Mouse (Mus musculus): Measurements from ENCODE around the gene Ctbp1. TPM values are rescaled to one million over a fixed set of nuclear protein-coding genes. Genes with fewer than 3 reads are reported as not detected.

Gene Ctbp1
- polyA plus RNA-seq, 1 experiment from 2014 or later, result 91.1 TPM

DNA sequence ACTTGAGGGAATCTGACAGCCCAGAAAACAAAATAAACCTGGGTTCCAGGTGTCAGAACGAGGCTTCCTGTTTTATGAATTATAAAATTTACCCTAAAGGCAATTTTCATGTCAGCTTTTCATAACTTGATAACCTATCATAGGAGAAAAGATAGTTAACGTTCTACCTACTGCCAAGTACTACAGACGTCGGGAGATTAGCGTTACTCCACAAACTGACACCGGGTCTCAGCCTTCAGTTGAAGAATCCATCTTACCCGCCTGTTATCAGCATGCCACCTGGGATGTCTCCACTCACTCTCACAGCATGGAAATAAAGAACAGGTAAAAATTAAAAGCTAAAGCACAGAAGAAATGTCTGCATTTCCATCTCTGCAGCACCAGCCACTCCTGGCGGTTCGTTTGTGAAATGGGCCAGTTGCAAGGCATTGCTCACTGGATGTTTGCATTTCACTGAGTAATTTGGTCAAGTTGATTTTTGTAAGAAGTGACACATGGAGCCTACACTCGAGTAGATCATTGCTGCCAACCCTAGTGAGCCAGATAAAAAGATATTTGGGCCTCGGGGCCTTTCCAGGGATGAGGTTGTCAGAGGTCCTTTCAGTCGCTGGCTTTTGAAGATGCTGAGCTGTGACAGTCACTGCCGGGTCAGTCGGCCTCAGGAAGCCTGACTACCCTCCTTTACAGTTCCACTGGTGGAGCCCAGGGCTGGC is 66.1 kb downstream of the Ctbp1 start:
- 58% methylated on average over 14 of the region's 14 CpGs for WGBS (ENCODE audit: insufficient replicate concordance)
- no peak for ATAC-seq
- Histone ChIP-seq H3K27ac (ENCODE audit: low read depth) (no peak overlapping the region), H3K9ac (replicated peaks) (no peak overlapping the region), H3K4me3 (ENCODE audit: low read depth, low read length) (no peak overlapping the region), H3K9me3 (ENCODE audit: low read length) (no peaks in the 10 kb centered on the region), H3K36me3 (replicated peaks; ENCODE audit: insufficient read depth, low read length) (no peaks in the 10 kb centered on the region), H3K4me2 (ENCODE audit: low read depth, low read length) (no peak overlapping the region), H3K27me3 (ENCODE audit: insufficient read depth, low read length) (no peaks in the 10 kb centered on the region), H3K4me1 (ENCODE audit: insufficient read depth) (no peaks in the 10 kb centered on the region)
- TF ChIP-seq EP300 (IDR thresholded peaks at IDR 0.05; ENCODE audit: low read depth) (no peak), CTCF (IDR thresholded peaks at IDR 0.05; ENCODE audit: low read depth) (no peak)
- no peak for DNase-seq

DNA sequence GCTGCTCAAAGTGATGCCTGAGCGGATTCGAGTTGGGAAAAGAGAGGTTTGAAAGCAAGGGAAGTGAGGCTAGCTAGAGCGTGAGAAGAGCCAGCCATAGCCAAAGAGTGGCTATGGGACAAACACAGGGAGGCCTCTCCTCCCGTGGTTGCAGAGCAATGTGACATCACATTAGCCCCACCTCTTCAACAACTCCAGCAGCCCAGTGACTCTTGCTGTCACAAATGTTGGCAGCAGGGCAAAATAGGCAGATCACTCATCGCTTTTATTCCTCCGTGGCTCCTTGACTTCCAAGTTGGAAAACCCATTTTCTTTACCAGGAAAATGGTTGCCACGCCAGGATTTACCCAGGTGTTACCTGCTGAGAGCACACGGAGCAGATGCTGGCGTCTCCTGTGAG is 67.7 kb downstream of the Ctbp1 start:
- Histone ChIP-seq H3K4me1 (ENCODE audit: insufficient read depth) (no peaks in the 10 kb centered on the region), H3K27ac (ENCODE audit: low read depth) (no peak overlapping the region), H3K4me2 (ENCODE audit: low read depth, low read length) (no peak overlapping the region), H3K27me3 (ENCODE audit: insufficient read depth, low read length) (no peaks in the 10 kb centered on the region), H3K9me3 (ENCODE audit: low read length) (no peaks in the 10 kb centered on the region), H3K9ac (replicated peaks) (no peak overlapping the region), H3K4me3 (ENCODE audit: low read depth, low read length) (no peak overlapping the region), H3K36me3 (replicated peaks; ENCODE audit: insufficient read depth, low read length) (no peaks in the 10 kb centered on the region)
- no peak for DNase-seq
- 62% methylated on average over 9 of the region's 9 CpGs for WGBS (ENCODE audit: insufficient replicate concordance)
- TF ChIP-seq EP300 (IDR thresholded peaks at IDR 0.05; ENCODE audit: low read depth) (no peak), CTCF (IDR thresholded peaks at IDR 0.05; ENCODE audit: low read depth) (no peak)
- no peak for ATAC-seq

DNA sequence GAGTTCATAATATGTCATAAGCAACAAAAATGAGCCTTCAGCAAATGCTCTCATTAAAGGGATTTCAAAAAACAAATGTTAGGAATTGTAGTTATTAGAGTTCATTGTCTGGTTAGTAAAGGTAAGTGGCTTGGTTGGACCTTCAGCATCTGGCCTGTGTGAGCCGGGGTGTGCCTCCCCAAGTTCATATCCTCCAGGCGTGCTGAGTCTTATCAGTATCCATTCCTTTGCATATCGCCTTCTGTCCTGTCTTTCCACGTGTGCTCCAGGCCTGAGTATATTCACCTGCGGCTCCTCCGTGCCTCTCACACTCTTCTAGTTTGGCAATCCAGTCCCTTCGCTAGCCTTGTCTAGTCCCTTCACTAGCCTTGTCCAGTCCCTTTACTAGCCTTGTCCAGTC is 68.5 kb downstream of the Ctbp1 start:
- Histone ChIP-seq H3K4me1 (ENCODE audit: insufficient read depth) (no peaks in the 10 kb centered on the region), H3K9me3 (ENCODE audit: low read length) (no peaks in the 10 kb centered on the region), H3K36me3 (replicated peaks; ENCODE audit: insufficient read depth, low read length) (no peaks in the 10 kb centered on the region), H3K27me3 (ENCODE audit: insufficient read depth, low read length) (no peaks in the 10 kb centered on the region), H3K9ac (replicated peaks) (no peak overlapping the region), H3K4me3 (ENCODE audit: low read depth, low read length) (no peak overlapping the region), H3K27ac (ENCODE audit: low read depth) (no peak overlapping the region), H3K4me2 (ENCODE audit: low read depth, low read length) (no peak overlapping the region)
- no peak for DNase-seq
- ATAC-seq, result no peak
- WGBS (ENCODE audit: insufficient replicate concordance), result 65% methylated on average over 7 of the region's 7 CpGs
- TF ChIP-seq EP300 (IDR thresholded peaks at IDR 0.05; ENCODE audit: low read depth) (no peak), CTCF (IDR thresholded peaks at IDR 0.05; ENCODE audit: low read depth) (no peak)

DNA sequence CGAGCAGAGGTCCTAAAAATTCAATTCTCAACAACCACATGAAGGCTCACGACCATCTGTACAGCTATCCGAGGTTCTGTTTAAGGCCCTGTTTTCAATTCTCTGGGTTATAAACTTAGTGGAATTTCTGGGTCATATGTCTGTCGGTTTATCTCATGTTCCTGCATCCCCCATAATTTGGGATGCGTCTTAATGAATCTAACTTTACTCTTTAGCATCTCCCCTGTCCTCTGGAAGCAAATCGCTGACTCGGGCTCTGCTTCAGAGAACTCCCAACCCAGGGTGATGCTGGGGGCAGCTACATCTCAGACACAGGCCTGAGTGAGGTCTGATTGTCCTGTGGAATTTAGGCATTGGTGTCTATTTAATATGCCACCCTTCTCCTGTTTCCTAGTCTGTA is 70.5 kb downstream of the Ctbp1 start:
- 69% methylated on average over 7 of the region's 7 CpGs for WGBS (ENCODE audit: insufficient replicate concordance)
- Histone ChIP-seq H3K4me3 (ENCODE audit: low read depth, low read length) (no peak overlapping the region), H3K9ac (replicated peaks) (no peak overlapping the region), H3K27ac (ENCODE audit: low read depth) (no peak overlapping the region), H3K4me2 (ENCODE audit: low read depth, low read length) (peak overlapping the region; percentile 65; the same call in 1 of the 2 replicates), H3K36me3 (replicated peaks; ENCODE audit: insufficient read depth, low read length) (no peaks in the 10 kb centered on the region), H3K9me3 (ENCODE audit: low read length) (no peaks in the 10 kb centered on the region), H3K27me3 (ENCODE audit: insufficient read depth, low read length) (no peaks in the 10 kb centered on the region), H3K4me1 (ENCODE audit: insufficient read depth) (no peaks in the 10 kb centered on the region)
- TF ChIP-seq EP300 (IDR thresholded peaks at IDR 0.05; ENCODE audit: low read depth) (no peak), CTCF (IDR thresholded peaks at IDR 0.05; ENCODE audit: low read depth) (no peak)
- no peak for DNase-seq
- no peak for ATAC-seq

DNA sequence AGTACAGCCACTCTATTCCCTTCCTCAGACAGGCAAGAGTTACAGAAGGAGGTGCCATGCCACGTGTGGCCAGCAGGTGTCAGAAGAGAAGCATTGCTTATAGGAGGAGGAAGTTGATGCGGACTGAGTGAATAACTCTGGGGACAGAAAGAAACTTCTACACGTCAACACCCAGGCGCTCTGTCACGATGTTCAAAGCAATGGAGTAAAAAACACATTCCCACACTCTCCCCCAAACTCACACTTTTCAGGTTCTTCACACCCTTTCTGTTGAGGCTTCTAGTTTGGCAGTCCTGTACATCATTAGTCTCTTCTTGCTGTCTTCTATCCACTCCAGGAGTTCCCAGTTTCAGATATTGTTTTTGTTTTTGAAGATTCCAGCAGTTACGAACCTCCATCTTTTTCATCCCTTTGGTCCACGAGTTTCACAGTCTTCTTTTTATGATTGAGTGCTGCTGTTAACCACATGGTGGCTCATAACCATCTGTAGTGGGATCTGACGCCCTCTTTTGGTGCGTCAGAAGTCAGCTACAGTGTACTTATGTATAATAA is 71.0 kb downstream of the Ctbp1 start:
- Histone ChIP-seq H3K27ac (ENCODE audit: low read depth) (no peak overlapping the region), H3K9ac (replicated peaks) (no peak overlapping the region), H3K4me1 (ENCODE audit: insufficient read depth) (no peaks in the 10 kb centered on the region), H3K4me2 (ENCODE audit: low read depth, low read length) (peak overlapping the region; percentile 65), H3K9me3 (ENCODE audit: low read length) (no peaks in the 10 kb centered on the region), H3K36me3 (replicated peaks; ENCODE audit: insufficient read depth, low read length) (no peaks in the 10 kb centered on the region), H3K27me3 (ENCODE audit: insufficient read depth, low read length) (no peaks in the 10 kb centered on the region), H3K4me3 (ENCODE audit: low read depth, low read length) (no peak overlapping the region)
- 13% methylated on average over 9 of the region's 9 CpGs for WGBS (ENCODE audit: insufficient replicate concordance)
- DNase-seq (peak; percentile 85), ATAC-seq (peak; percentile 74)
- peak; percentile 99 for TF ChIP-seq CTCF (IDR thresholded peaks at IDR 0.05; ENCODE audit: low read depth)
- no peak for TF ChIP-seq EP300 (IDR thresholded peaks at IDR 0.05; ENCODE audit: low read depth)

DNA sequence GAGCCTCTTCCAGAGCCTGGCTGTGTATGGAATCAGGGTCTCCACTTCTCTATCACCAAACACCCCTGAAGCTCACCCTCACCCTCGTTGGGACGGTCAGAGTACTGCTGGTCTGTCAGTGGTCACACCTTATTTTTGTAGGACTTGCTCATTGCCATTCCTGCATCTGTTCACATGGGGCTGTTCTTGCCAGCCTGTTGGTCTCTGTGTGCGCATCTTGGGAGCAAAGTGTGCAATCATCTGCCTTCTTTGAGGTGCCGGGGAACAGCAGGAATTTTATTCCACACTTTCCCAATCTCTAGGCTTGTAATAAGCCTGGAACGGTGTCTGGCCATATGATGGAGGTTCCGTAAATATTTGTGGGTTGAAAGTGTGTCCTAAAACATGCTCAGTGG is 71.6 kb downstream of the Ctbp1 start:
- no peak overlapping the region for H3K4me2 ChIP-seq (ENCODE audit: low read depth, low read length)
- H3K27ac ChIP-seq (ENCODE audit: low read depth), result no peak overlapping the region
- H3K36me3 ChIP-seq (replicated peaks; ENCODE audit: insufficient read depth, low read length), result no peaks in the 10 kb centered on the region
- WGBS (ENCODE audit: insufficient replicate concordance), result 69% methylated on average over 6 of the region's 6 CpGs
- H3K4me1 ChIP-seq (ENCODE audit: insufficient read depth), result no peaks in the 10 kb centered on the region
- no peak for DNase-seq
- no peak for ATAC-seq
- H3K27me3 ChIP-seq (ENCODE audit: insufficient read depth, low read length), result no peaks in the 10 kb centered on the region
- no peak overlapping the region for H3K9ac ChIP-seq (replicated peaks)
- H3K4me3 ChIP-seq (ENCODE audit: low read depth, low read length), result no peak overlapping the region
- no peaks in the 10 kb centered on the region for H3K9me3 ChIP-seq (ENCODE audit: low read length)
- TF ChIP-seq CTCF (IDR thresholded peaks at IDR 0.05; ENCODE audit: low read depth) (no peak), EP300 (IDR thresholded peaks at IDR 0.05; ENCODE audit: low read depth) (no peak)
